Mouse (Mus musculus) embryonic facial prominence, embryonic 13.5 days (tissue): ENCODE measurements at regions not wholly inside any gene's neighbourhood (a gene's known extent, or its start where the extent isn't known, plus 50 kb on each side); places are given as distances from the start of the nearest gene placed in this dataset.
A peak's percentile ranks its signal among the peaks of the same experiment; 100 is the strongest.

ENCODE experiments used
- ATAC-seq: fragments of 200-750 bp; cut with Nextera tagmentation; 2 replicates; pipeline ENCODE4 v1.8.0; 2017; ENCODE audit warnings: low read depth; ENCODE audit not compliant: insufficient number of reproducible peaks, insufficient read depth, low FRiP score, low TSS enrichment
- H3K27ac ChIP-seq: fragments of 300-500 bp; sonication (generic); 2 replicates; pipeline ENCODE4 v1.5.1; 2015; ENCODE audit warnings: moderate library complexity, mild to moderate bottlenecking, inconsistent platforms
- H3K27me3 ChIP-seq: fragments of 300-500 bp; sonication (generic); 2 replicates; pipeline ENCODE4 v1.6.1; 2015; ENCODE audit warnings: mild to moderate bottlenecking, inconsistent platforms
- H3K36me3 ChIP-seq: fragments of 300-500 bp; sonication (generic); 2 replicates; pipeline ENCODE4 v1.6.1; 2015; ENCODE audit warnings: mild to moderate bottlenecking, inconsistent platforms
- H3K4me1 ChIP-seq: fragments of 300-500 bp; sonication (generic); 2 replicates; pipeline ENCODE4 v1.6.1; 2015; ENCODE audit warnings: inconsistent platforms
- H3K4me2 ChIP-seq: fragments of 300-500 bp; sonication (generic); 2 replicates; pipeline ENCODE4 v1.6.1; 2015; ENCODE audit warnings: moderate library complexity, mild to moderate bottlenecking, inconsistent platforms
- H3K4me3 ChIP-seq: fragments of 300-500 bp; sonication (generic); 2 replicates; pipeline ENCODE4 v1.5.1; 2015; ENCODE audit warnings: mild to moderate bottlenecking, inconsistent platforms
- H3K9ac ChIP-seq: fragments of 300-500 bp; sonication (generic); 2 replicates; pipeline ENCODE4 v1.6.1; 2015; ENCODE audit warnings: mild to moderate bottlenecking, inconsistent platforms
- H3K9me3 ChIP-seq: fragments of 300-500 bp; sonication (generic); 2 replicates; pipeline ENCODE4 v1.6.1; 2016; ENCODE audit warnings: inconsistent platforms
- WGBS: fragments of 180-500 bp; shearing (Covaris S2); methylation state at CpG from one replicate; pipeline ENCODE4 v1.1.7; 2015; ENCODE audit warnings: mixed read lengths; 5-methylcytosine and 5-hydroxymethylcytosine counted together

DNA sequence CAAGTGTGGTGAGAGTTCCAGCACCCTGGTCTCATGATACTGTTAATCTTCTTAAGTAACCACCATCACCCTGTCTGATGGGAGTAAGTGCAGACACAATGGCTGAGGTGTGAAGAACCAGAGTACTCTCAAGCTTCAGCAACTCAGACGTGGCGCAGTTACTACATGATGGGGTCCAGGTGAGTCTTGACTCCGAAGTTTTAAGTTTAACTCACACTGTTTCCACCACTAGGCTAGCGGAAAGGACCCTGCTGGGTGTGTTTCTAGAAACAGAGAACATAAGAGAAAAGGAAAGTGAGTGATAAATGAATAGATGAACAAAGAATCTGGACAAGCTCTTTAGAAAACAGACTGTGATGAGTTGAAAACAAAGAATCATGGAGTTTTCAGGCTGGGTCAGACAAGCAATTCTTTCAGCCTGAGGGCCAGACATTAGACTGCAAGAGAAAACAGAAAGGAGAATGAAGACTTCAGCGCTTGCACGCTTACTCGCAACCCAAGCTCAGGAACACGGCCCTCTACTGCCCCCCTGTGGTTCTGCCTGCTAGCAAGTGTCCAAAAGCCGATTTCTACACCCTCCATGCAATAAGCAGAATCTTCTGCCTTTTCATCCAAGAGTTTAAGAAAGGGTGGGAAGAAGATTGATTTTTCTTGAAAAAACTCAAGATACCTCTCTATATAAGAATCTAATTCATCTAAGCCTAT is 2593.6 kb upstream of the Gm6569 start:
- H3K27ac ChIP-seq = no peak overlapping the region
- no peaks in the 10 kb centered on the region for H3K9me3 ChIP-seq
- H3K9ac ChIP-seq = no peak overlapping the region
- no peak overlapping the region for H3K4me2 ChIP-seq
- H3K4me1 ChIP-seq = no peaks in the 10 kb centered on the region
- ATAC-seq = no peak
- WGBS = 41% methylated on average over 9 of the region's 9 CpGs
- H3K27me3 ChIP-seq = no peaks in the 10 kb centered on the region
- H3K4me3 ChIP-seq = no peak overlapping the region
- no peaks in the 10 kb centered on the region for H3K36me3 ChIP-seq

DNA sequence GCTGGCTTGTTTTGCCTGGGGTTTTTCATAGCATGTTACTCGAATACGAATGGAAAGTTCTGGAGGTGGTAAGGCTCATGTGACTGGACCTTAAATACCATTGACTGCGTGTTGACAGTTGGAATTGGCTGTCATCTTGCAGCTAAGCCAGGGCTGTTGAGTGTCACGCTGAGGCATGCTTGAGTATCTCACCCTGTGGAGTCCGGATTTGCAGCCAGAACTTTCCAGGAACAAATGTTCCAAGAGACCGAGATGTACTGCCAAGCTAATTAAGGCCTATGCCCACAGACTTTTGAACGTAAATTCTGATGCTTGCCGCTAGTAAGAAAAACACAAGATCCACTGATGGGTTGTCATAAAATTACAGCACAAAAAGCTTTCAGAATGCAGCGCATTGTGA is 2590.8 kb upstream of the Gm6569 start:
- H3K4me3 ChIP-seq = no peak overlapping the region
- no peaks in the 10 kb centered on the region for H3K9me3 ChIP-seq
- ATAC-seq = no peak
- H3K27me3 ChIP-seq = no peaks in the 10 kb centered on the region
- no peak overlapping the region for H3K4me2 ChIP-seq
- WGBS = 74% methylated on average over 9 of the region's 9 CpGs
- H3K27ac ChIP-seq = no peak overlapping the region
- H3K4me1 ChIP-seq = no peaks in the 10 kb centered on the region
- H3K36me3 ChIP-seq = no peaks in the 10 kb centered on the region
- H3K9ac ChIP-seq = no peak overlapping the region

- Histone ChIP-seq H3K4me2 (no peak overlapping the region), H3K4me1 (no peaks in the 10 kb centered on the region), H3K36me3 (no peaks in the 10 kb centered on the region), H3K4me3 (no peak overlapping the region), H3K27ac (no peak overlapping the region), H3K27me3 (no peaks in the 10 kb centered on the region), H3K9me3 (no peaks in the 10 kb centered on the region), H3K9ac (no peak overlapping the region)
- no peak for ATAC-seq
- 93% methylated on average over 2 of the region's 2 CpGs for WGBS
Measured at GRCm38 (mm10) chr15:71275876-71276565, 2558.3 kb upstream of the Gm6569 start.

DNA sequence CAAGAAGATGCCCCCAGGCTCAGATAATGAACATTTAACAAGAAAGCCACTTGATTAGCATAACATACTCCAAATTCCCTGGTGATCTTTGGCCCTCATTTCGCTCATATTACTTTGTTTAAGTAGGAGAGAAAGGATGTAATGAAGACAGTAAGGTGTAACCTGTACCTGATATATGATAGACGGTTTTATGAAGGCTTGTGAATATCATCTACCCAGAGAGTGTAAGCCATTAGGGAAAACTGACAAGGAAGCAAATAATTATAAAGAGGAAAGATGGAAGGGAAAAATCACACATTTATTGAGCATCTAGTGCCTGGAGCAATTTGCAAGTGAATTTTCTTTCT is 2557.8 kb upstream of the Gm6569 start:
- H3K9me3 ChIP-seq = no peaks in the 10 kb centered on the region
- H3K36me3 ChIP-seq = no peaks in the 10 kb centered on the region
- ATAC-seq = no peak
- H3K27me3 ChIP-seq = no peaks in the 10 kb centered on the region
- 77% methylated on average over 2 of the region's 2 CpGs for WGBS
- no peak overlapping the region for H3K27ac ChIP-seq
- no peak overlapping the region for H3K4me3 ChIP-seq
- no peak overlapping the region for H3K9ac ChIP-seq
- H3K4me2 ChIP-seq = no peak overlapping the region
- no peaks in the 10 kb centered on the region for H3K4me1 ChIP-seq

DNA sequence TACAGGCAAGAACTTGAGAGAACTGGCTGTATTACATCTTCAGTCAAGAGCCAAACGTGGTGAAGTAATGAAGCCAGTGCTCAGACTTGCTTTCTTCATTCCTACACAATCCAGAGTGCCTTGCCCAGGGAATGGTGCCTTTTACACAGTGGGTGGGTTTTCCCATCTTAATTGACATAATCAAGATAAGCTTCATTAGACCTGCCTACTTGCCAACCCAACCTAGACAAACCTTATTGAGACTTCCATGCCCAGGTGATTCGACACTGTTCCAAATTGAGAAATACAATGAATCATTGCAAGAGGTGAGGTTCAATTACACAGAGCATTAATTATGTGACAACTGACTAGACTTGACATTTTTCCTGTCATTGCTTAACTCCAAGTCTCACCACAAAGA is 2557.0 kb upstream of the Gm6569 start:
- 74% methylated on average over 2 of the region's 2 CpGs for WGBS
- no peaks in the 10 kb centered on the region for H3K36me3 ChIP-seq
- no peak overlapping the region for H3K27ac ChIP-seq
- no peaks in the 10 kb centered on the region for H3K4me1 ChIP-seq
- no peaks in the 10 kb centered on the region for H3K9me3 ChIP-seq
- no peak overlapping the region for H3K4me3 ChIP-seq
- H3K9ac ChIP-seq = no peak overlapping the region
- no peak for ATAC-seq
- no peak overlapping the region for H3K4me2 ChIP-seq
- H3K27me3 ChIP-seq = no peaks in the 10 kb centered on the region

DNA sequence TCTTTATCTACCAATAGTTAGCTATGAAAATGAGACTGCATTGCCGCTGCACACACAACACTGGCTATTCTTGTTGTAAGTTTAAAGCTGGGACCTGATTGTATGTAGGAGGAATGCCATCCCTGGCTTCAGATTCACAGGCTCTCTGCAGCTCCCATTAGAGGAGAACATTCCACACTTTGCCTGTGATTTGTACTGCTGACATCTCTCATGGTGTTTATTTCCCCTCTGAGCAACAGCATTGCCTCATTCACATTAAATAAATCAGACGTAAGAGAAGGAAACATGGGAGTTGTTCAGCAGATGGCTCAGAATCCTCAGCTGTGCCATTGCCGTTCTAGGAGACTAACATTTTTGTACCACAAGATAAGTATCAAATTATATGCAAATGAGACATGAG is 2550.6 kb upstream of the Gm6569 start:
- Histone ChIP-seq H3K27ac (no peak overlapping the region), H3K4me3 (no peak overlapping the region), H3K9ac (no peak overlapping the region), H3K9me3 (no peaks in the 10 kb centered on the region), H3K4me1 (no peaks in the 10 kb centered on the region), H3K27me3 (no peaks in the 10 kb centered on the region), H3K36me3 (no peaks in the 10 kb centered on the region), H3K4me2 (no peak overlapping the region)
- ATAC-seq = no peak
- WGBS = 73% methylated on average over 3 of the region's 3 CpGs

- H3K9me3 ChIP-seq = no peaks in the 10 kb centered on the region
- H3K27me3 ChIP-seq = no peaks in the 10 kb centered on the region
- no peak overlapping the region for H3K4me3 ChIP-seq
- no peaks in the 10 kb centered on the region for H3K36me3 ChIP-seq
- no peak overlapping the region for H3K4me2 ChIP-seq
- no peak overlapping the region for H3K9ac ChIP-seq
- no peaks in the 10 kb centered on the region for H3K4me1 ChIP-seq
- H3K27ac ChIP-seq = no peak overlapping the region
- ATAC-seq = no peak
Measured at GRCm38 (mm10) chr15:71302541-71302940, 2531.8 kb upstream of the Gm6569 start.

GRCm38 (mm10) chr15:71310230-71310629 is 2524.1 kb upstream of the Gm6569 start:
- Histone ChIP-seq H3K9me3 (no peaks in the 10 kb centered on the region), H3K4me3 (no peak overlapping the region), H3K36me3 (no peaks in the 10 kb centered on the region), H3K4me1 (no peaks in the 10 kb centered on the region), H3K27ac (no peak overlapping the region), H3K4me2 (no peak overlapping the region), H3K27me3 (no peaks in the 10 kb centered on the region), H3K9ac (no peak overlapping the region)
- no peak for ATAC-seq
- WGBS = 65% methylated on average over 3 of the region's 3 CpGs

- 69% methylated on average over 3 of the region's 3 CpGs for WGBS
- Histone ChIP-seq H3K4me2 (no peak overlapping the region), H3K27ac (no peak overlapping the region), H3K9ac (no peak overlapping the region), H3K4me3 (no peak overlapping the region), H3K36me3 (no peaks in the 10 kb centered on the region), H3K4me1 (no peaks in the 10 kb centered on the region), H3K27me3 (no peaks in the 10 kb centered on the region), H3K9me3 (no peaks in the 10 kb centered on the region)
- ATAC-seq = no peak
Measured at GRCm38 (mm10) chr15:71326596-71326995, 2507.8 kb upstream of the Gm6569 start.

DNA sequence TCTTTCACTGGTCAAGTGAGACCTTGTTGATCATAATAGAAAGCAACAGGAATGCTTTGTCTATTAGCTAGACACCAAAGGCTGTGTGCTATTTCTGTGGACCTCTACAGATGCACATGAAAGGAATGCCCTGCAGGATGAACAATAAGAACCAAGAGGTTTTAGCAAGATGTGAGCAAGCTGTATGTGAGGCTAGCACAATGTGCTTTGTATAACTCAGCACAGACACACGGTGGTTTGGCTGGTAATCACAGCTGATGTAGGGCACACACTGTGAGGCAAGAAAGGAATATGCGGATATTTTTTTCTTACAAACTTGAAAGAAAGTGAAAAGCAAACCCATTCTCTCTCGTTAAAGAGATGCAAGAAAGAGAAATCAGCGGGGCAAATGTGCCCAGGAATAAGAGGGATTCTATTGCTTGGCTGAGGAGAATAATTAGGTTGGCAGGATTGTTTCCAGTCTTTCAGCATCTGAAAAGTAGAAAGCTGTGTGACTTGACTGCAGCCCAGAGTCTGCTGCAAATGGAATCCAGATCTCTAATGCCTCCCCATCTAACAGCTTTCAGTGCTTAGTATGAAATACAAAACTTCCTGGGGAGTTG is 2476.1 kb upstream of the Gm6569 start:
- Histone ChIP-seq H3K9ac (no peak overlapping the region), H3K9me3 (no peaks in the 10 kb centered on the region), H3K4me2 (no peak overlapping the region), H3K27ac (no peak overlapping the region), H3K4me3 (no peak overlapping the region), H3K4me1 (no peaks in the 10 kb centered on the region), H3K27me3 (no peaks in the 10 kb centered on the region), H3K36me3 (no peaks in the 10 kb centered on the region)
- 18% methylated on average over 4 of the region's 4 CpGs for WGBS
- ATAC-seq = no peak

- Histone ChIP-seq H3K4me1 (no peaks in the 10 kb centered on the region), H3K4me2 (no peak overlapping the region), H3K9ac (no peak overlapping the region), H3K4me3 (no peak overlapping the region), H3K36me3 (no peaks in the 10 kb centered on the region), H3K27ac (no peak overlapping the region), H3K9me3 (no peaks in the 10 kb centered on the region), H3K27me3 (no peaks in the 10 kb centered on the region)
- ATAC-seq = 0 out of 2 replicates have a peak, but pooled peaks have one; percentile 48
- 34% methylated on average over 3 of the region's 3 CpGs for WGBS
Measured at GRCm38 (mm10) chr15:71375775-71376174, 2458.6 kb upstream of the Gm6569 start.
